Comparison of ENCODE assay signal across 21 mouse cellular contexts in genomic region chr9:94529987-94530386, GRCm38 (mm10). TPM values are rescaled to one million over a fixed set of nuclear protein-coding genes. Genes with fewer than 3 reads are reported as not detected.
DNase-seq lines count a peak whose midpoint lies in the region; ATAC-seq and TF ChIP-seq lines count a peak whose summit lies in the region.
"Had no signal": no experiment of that assay in that cellular context is flagged by ENCODE, and none has a peak within 500 bp of the region (broad histone marks: within the 10 kb centered on the region; RNA-seq: fewer than 3 reads in every experiment).

No protein-coding gene starts in this region.

- DNase-seq in cerebellum, adult 9-11 months, result peak; percentile 1
- peak; percentile 72 for DNase-seq in midbrain, embryonic 11.5 days (ENCODE audit: low spot score, missing footprints)
- no peak for DNase-seq in midbrain, postnatal 0 days (ENCODE audit: low spot score)
- peak; percentile 26 for DNase-seq in MEL (ENCODE audit: low read depth, low spot score)
- DNase-seq in layer of hippocampus, adult 8-10 months (ENCODE audit: low spot score in 2 of 2), result no peak
- DNase-seq: adrenal gland, adult 8-10 months; adrenal gland, postnatal 25 days; cerebellum, adult 18-20 months; gastrocnemius, postnatal 10 days; gastrocnemius, postnatal 36 days; heart, adult 11 months had no signal

- TF ChIP-seq POLR2A in MEL (IDR thresholded peaks at IDR 0.05; ENCODE audit: control insufficient read depth in 1 of 2, insufficient read depth in 1 of 2, low read depth in 1 of 2, low read length in 2 of 2, poor library complexity in 1 of 2), result no peak

- no peak for TF ChIP-seq RAD21 in MEL (IDR thresholded peaks at IDR 0.05; ENCODE audit: low read depth, low read length)

- H3K4me2 ChIP-seq in midbrain, embryonic 11.5 days, result no peak overlapping the region
- no peak overlapping the region for H3K4me2 ChIP-seq in midbrain, postnatal 0 days (ENCODE audit: low read depth, low read length, poor library complexity, severe bottlenecking)
- no peak overlapping the region for H3K4me2 ChIP-seq in forebrain, embryonic 13.5 days
- H3K4me2 ChIP-seq: forebrain, embryonic 15.5 days; heart, embryonic 11.5 days; hindbrain, embryonic 12.5 days; hindbrain, embryonic 15.5 days had no signal

- ATAC-seq in cerebellum, adult (ENCODE audit: insufficient number of reproducible peaks, low FRiP score, low TSS enrichment), result no peak
- ATAC-seq in midbrain, embryonic 11.5 days (ENCODE audit: low FRiP score), result no peak
- no peak for ATAC-seq in midbrain, postnatal 0 days (ENCODE audit: low FRiP score)
- ATAC-seq in forebrain, embryonic 13.5 days, result no peak
- ATAC-seq: activated CD4-positive, CD25-positive, alpha-beta regulatory T cell, adult 4 months; CD4-positive, CD25-positive, alpha-beta regulatory T cell, adult 4 months; forebrain, embryonic 15.5 days; intestine, postnatal 0 days had no signal

- no peak for TF ChIP-seq EP300 in MEL (IDR thresholded peaks at IDR 0.05; ENCODE audit: low read depth in 1 of 2, low read length in 2 of 2)

- no peaks in the 10 kb centered on the region for H3K27me3 ChIP-seq in midbrain, embryonic 11.5 days (ENCODE audit: control insufficient read depth, insufficient read depth, low read length)
- no peaks in the 10 kb centered on the region for H3K27me3 ChIP-seq in midbrain, postnatal 0 days (ENCODE audit: insufficient read depth, low read length)
- no peaks in the 10 kb centered on the region for H3K27me3 ChIP-seq in MEL (ENCODE audit: control insufficient read depth in 1 of 2, insufficient read depth in 2 of 2, low read length in 2 of 2)
- no peaks in the 10 kb centered on the region for H3K27me3 ChIP-seq in forebrain, embryonic 13.5 days
- H3K27me3 ChIP-seq: forebrain, embryonic 15.5 days; hindbrain, embryonic 12.5 days; hindbrain, embryonic 15.5 days had no signal

- H3K9ac ChIP-seq in midbrain, embryonic 11.5 days (ENCODE audit: low read length), result no peak overlapping the region
- H3K9ac ChIP-seq in midbrain, postnatal 0 days (replicated peaks; ENCODE audit: low read length, poor library complexity, severe bottlenecking), result no peak overlapping the region
- no peak overlapping the region for H3K9ac ChIP-seq in MEL (ENCODE audit: control insufficient read depth, low read depth, low read length, poor library complexity, severe bottlenecking)
- no peak overlapping the region for H3K9ac ChIP-seq in forebrain, embryonic 13.5 days
- H3K9ac ChIP-seq: forebrain, embryonic 15.5 days; hindbrain, embryonic 12.5 days; hindbrain, embryonic 15.5 days had no signal

- H3K4me1 ChIP-seq in midbrain, embryonic 11.5 days (ENCODE audit: control insufficient read depth, insufficient read depth, low read length), result peaks cover 3% of the 10 kb centered on the region; the same call in 1 of the 2 replicates
- peaks cover 6% of the 10 kb centered on the region for H3K4me1 ChIP-seq in midbrain, postnatal 0 days (ENCODE audit: insufficient read depth, low read length)
- H3K4me1 ChIP-seq in MEL (ENCODE audit: control insufficient read depth in 1 of 2, insufficient read depth in 2 of 2, low read length in 2 of 2), result peaks cover 3 to 16% of the 10 kb centered on the region in 2 experiments; a peak in 3 of 4 replicates
- H3K4me1 ChIP-seq in forebrain, embryonic 13.5 days, result peaks cover 28% of the 10 kb centered on the region

- TF ChIP-seq CTCF in midbrain, postnatal 0 days (IDR thresholded peaks at IDR 0.05), result no peak
- no peak for TF ChIP-seq CTCF in MEL (IDR thresholded peaks at IDR 0.05 in 2 of 3, conservative IDR thresholded peaks at IDR 0.05 in 1 of 3; ENCODE audit: control insufficient read depth in 1 of 3, insufficient read depth in 1 of 3, low read depth in 2 of 3, low read length in 3 of 3, poor library complexity in 1 of 3, severe bottlenecking in 1 of 3)

- no peaks in the 10 kb centered on the region for H3K36me3 ChIP-seq in midbrain, embryonic 11.5 days (ENCODE audit: control insufficient read depth, insufficient read depth, low read length)
- no peaks in the 10 kb centered on the region for H3K36me3 ChIP-seq in midbrain, postnatal 0 days (ENCODE audit: insufficient read depth, low read length)
- peaks cover 0 to 15% of the 10 kb centered on the region in 2 experiments; a peak in 2 of 4 replicates for H3K36me3 ChIP-seq in MEL (ENCODE audit: control insufficient read depth in 1 of 2, insufficient read depth in 2 of 2, low read length in 2 of 2)
- H3K36me3 ChIP-seq in forebrain, embryonic 13.5 days (ENCODE audit: poor library complexity, severe bottlenecking), result no peaks in the 10 kb centered on the region
- H3K36me3 ChIP-seq: forebrain, embryonic 10.5 days; forebrain, embryonic 15.5 days; hindbrain, embryonic 12.5 days; hindbrain, embryonic 15.5 days had no signal

- H3K4me3 ChIP-seq in midbrain, embryonic 11.5 days (ENCODE audit: low read depth, low read length), result no peak overlapping the region
- no peak overlapping the region for H3K4me3 ChIP-seq in midbrain, postnatal 0 days (ENCODE audit: low read depth, low read length)
- H3K4me3 ChIP-seq in MEL (ENCODE audit: control insufficient read depth in 1 of 2, insufficient read depth in 1 of 2, low read depth in 2 of 2, low read length in 2 of 2), result no peak overlapping the region
- H3K4me3 ChIP-seq in forebrain, embryonic 13.5 days, result no peak overlapping the region
- H3K4me3 ChIP-seq: forebrain, embryonic 10.5 days; forebrain, embryonic 15.5 days; hindbrain, embryonic 12.5 days; hindbrain, embryonic 15.5 days had no signal

- no peaks in the 10 kb centered on the region for H3K9me3 ChIP-seq in midbrain, embryonic 11.5 days (ENCODE audit: control insufficient read depth, low read length)
- no peaks in the 10 kb centered on the region for H3K9me3 ChIP-seq in midbrain, postnatal 0 days (ENCODE audit: low read length)
- H3K9me3 ChIP-seq in MEL (replicated peaks; ENCODE audit: insufficient read depth, low read length), result no peaks in the 10 kb centered on the region
- no peaks in the 10 kb centered on the region for H3K9me3 ChIP-seq in forebrain, embryonic 13.5 days (replicated peaks)
- H3K9me3 ChIP-seq: forebrain, embryonic 10.5 days; forebrain, embryonic 15.5 days; hindbrain, embryonic 12.5 days; hindbrain, embryonic 15.5 days had no signal

- no peak overlapping the region for H3K27ac ChIP-seq in midbrain, embryonic 11.5 days (ENCODE audit: low read depth, low read length)
- no peak overlapping the region for H3K27ac ChIP-seq in midbrain, postnatal 0 days (ENCODE audit: low read depth, low read length)
- no peak overlapping the region for H3K27ac ChIP-seq in MEL (ENCODE audit: control insufficient read depth, low read depth, low read length)
- no peak overlapping the region for H3K27ac ChIP-seq in forebrain, embryonic 13.5 days
- H3K27ac ChIP-seq: forebrain, embryonic 10.5 days; forebrain, embryonic 15.5 days; hindbrain, embryonic 12.5 days; hindbrain, embryonic 15.5 days had no signal

- H3K79me2 ChIP-seq in MEL (ENCODE audit: control insufficient read depth, insufficient read depth, low read length, poor library complexity), result peaks cover 8% of the 10 kb centered on the region

TF ChIP-seq in MEL, 35 proteins besides CTCF, POLR2A, EP300 and RAD21:
- TF ChIP-seq ETS1 (IDR thresholded peaks at IDR 0.05; ENCODE audit: low read depth, low read length), result no peak

RNA-seq across cellular contexts. Expression of gene 1190002N15Rik, which starts 7.9 kb away (rescaled TPM):
- polyA plus RNA-seq in midbrain, embryonic 11.5 days (2014; fragmentation: Nextera tagmentation; extraction: Ambion mirVana), result 39.4 and 44.2 TPM in 2 replicates
- total RNA-seq in midbrain, postnatal 0 days (2014; rRNA removed), result 33.1 and 35.4 TPM in 2 replicates
- 7.8 and 8.9 TPM in 2 replicates for polyA plus RNA-seq in midbrain, postnatal 0 days (2015; fragmentation: Nextera tagmentation; extraction: Ambion mirVana)
- total RNA-seq in MEL (2012; rRNA removed), result 4.7 and 7.4 TPM in 2 replicates
- 1 to 10 TPM in 1 of 2 experiments, not detected in 1; 8.8 TPM for polyA plus RNA-seq in MEL (2012; ENCODE audit: insufficient read depth in 1 of 2, insufficient read length in 2 of 2, low read depth in 1 of 2, low replicate concordance in 2 of 2, missing spikeins in 1 of 2)
- 4.3 and 4.4 TPM in 2 replicates for polyA plus RNA-seq in forebrain, embryonic 13.5 days (2015; fragmentation: Nextera tagmentation; extraction: Ambion mirVana)
- 10 to 100 TPM; 18.1 to 19.6 (median 18.9) TPM for total RNA-seq in layer of hippocampus, adult 8-10 months (2022)

Comparison
In these comparisons a context has a peak if more than half of its experiments do, and no peak if none do; other contexts are left out.
1. DNase-seq: peak in cerebellum, adult 9-11 months (single experiment), midbrain, embryonic 11.5 days (single experiment) and MEL (single experiment); none in midbrain, postnatal 0 days (single experiment) and layer of hippocampus, adult 8-10 months (0 of 2).